Mouse (Mus musculus): ENCODE results near the gene Dock1. TPM values are rescaled to one million over a fixed set of nuclear protein-coding genes. Genes with fewer than 3 reads are reported as not detected.

Gene Dock1
- 2.1 TPM in 2 replicates for polyA plus RNA-seq (2012; rRNA removed)

DNA sequence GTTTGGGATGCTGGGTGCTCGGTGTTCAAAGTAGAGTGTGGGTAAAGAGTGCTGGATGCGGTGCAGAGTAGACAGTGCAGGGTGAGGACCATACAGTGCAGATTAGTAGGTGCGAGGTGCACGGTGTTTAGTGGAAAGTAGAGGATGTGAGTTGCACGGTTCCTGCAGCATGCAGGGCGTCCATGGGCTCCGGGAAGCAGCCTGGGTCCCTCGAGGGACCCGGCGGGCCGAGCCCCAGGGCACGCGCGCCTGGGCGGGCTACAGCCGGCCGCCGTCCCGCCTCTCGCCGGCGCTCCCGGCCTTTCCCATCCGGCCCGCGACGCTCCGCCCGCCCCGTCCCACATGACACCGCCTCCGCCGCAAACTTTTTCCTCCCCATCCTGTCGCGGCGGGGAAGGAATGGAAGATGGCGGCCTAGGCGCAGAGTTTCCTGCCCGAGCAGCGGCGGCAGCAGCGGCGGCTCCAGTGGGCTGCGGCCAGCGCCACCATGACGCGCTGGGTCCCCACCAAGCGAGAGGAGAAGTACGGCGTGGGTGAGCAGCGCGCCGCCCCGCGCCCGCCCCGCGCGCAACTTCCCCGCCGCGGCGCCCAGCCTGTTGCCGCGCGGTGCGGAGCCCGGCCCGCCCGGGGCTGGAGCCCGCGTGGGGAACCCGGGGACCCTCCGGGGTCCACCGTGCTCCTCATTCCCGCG is at the start of gene Dock1:
Gene Dock1 (plus strand): TSS at position 343 of the 691 bp plus-strand sequence.
- DNase-seq (ENCODE audit: low read depth in 1 of 2, low spot score in 2 of 2): no peak
- WGBS: 4% methylated on average over 72 of the region's 77 CpGs
- Histone ChIP-seq H3K4me1 (ENCODE audit: control insufficient read depth, insufficient read depth, insufficient read length) (no peaks in the 10 kb centered on the region), H3K27ac (ENCODE audit: insufficient read depth, low read length) (no peak within 1 kb of the TSS; the same call in 1 of the 2 replicates), H3K36me3 (ENCODE audit: control insufficient read depth, insufficient read depth, low read length) (no peaks in the 10 kb centered on the region), H3K4me3 (ENCODE audit: extremely low read depth, insufficient read depth, insufficient read length) (peak within 1 kb of the TSS; percentile 47), H3K27me3 (ENCODE audit: control insufficient read depth, insufficient read depth, low read length) (no peaks in the 10 kb centered on the region)
- TF ChIP-seq CTCF (IDR thresholded peaks at IDR 0.05; ENCODE audit: extremely low read depth, insufficient read depth, insufficient read length, insufficient replicate concordance) (no peak), POLR2A (IDR thresholded peaks at IDR 0.05; ENCODE audit: low read depth, low read length) (no peak)

DNA sequence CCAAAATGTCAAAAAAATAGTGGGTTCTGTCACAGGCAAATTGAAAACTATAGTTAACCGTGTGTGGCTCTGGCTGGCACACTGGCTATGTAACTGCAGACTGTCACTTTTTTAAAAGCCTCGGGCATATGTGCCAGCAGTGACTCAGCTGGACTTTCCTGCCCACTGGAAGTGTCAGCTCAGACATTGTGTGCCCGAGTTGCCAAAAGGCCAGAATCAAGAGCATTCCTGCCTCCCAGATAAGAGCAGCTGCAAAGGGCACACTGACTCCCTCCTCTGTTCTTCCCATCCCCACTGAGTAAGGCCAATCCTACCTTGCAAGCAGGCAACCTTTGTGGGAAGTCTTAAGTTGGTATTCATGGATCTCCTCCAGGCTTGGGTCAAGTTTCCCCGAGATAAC is 42.5 kb upstream of the Dock1 start:
- no peaks in the 10 kb centered on the region for H3K4me1 ChIP-seq (ENCODE audit: control insufficient read depth, insufficient read depth, insufficient read length)
- TF ChIP-seq CTCF (IDR thresholded peaks at IDR 0.05; ENCODE audit: extremely low read depth, insufficient read depth, insufficient read length, insufficient replicate concordance) (no peak), POLR2A (IDR thresholded peaks at IDR 0.05; ENCODE audit: low read depth, low read length) (no peak)
- no peaks in the 10 kb centered on the region for H3K27me3 ChIP-seq (ENCODE audit: control insufficient read depth, insufficient read depth, low read length)
- DNase-seq (ENCODE audit: low read depth in 1 of 2, low spot score in 2 of 2): no peak
- H3K4me3 ChIP-seq (ENCODE audit: extremely low read depth, insufficient read depth, insufficient read length): no peak overlapping the region
- WGBS: 86% methylated on average over 4 of the region's 4 CpGs
- no peak overlapping the region for H3K27ac ChIP-seq (ENCODE audit: insufficient read depth, low read length)
- no peaks in the 10 kb centered on the region for H3K36me3 ChIP-seq (ENCODE audit: control insufficient read depth, insufficient read depth, low read length)

DNA sequence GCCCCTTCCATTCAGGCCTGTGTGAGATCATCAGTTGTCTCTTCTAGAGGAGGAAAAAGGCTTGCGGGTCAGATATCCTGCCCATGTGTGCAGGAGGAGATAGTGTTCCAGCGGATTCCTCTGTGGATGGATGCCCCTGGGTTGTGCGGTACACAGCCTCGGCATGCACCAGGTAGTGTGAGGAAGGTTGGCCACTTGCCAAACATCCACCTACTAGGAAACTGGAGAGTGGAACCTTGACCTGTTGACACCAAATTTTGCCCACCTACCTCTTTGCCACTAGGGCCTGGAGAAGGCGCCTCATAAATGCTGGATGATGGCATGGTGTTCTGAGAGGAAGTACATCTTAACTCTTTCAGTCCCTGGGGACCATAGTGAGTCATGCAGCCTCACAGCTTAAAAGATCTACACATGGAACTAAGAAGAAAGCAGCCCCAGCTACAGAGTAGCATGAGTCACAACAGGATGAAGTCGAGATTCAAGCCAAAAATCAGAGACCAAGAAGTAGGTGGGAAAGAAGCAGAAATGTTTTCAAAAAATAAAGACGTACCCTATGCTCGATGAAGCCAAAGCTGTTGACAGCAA is 20.1 kb upstream of the Dock1 start:
- Histone ChIP-seq H3K4me1 (ENCODE audit: control insufficient read depth, insufficient read depth, insufficient read length) (no peaks in the 10 kb centered on the region), H3K27me3 (ENCODE audit: control insufficient read depth, insufficient read depth, low read length) (no peaks in the 10 kb centered on the region), H3K27ac (ENCODE audit: insufficient read depth, low read length) (no peak overlapping the region), H3K36me3 (ENCODE audit: control insufficient read depth, insufficient read depth, low read length) (no peaks in the 10 kb centered on the region), H3K4me3 (ENCODE audit: extremely low read depth, insufficient read depth, insufficient read length) (no peak overlapping the region)
- no peak for DNase-seq (ENCODE audit: low read depth in 1 of 2, low spot score in 2 of 2)
- 71% methylated on average over 8 of the region's 8 CpGs for WGBS
- no peak for TF ChIP-seq CTCF (IDR thresholded peaks at IDR 0.05; ENCODE audit: extremely low read depth, insufficient read depth, insufficient read length, insufficient replicate concordance)
- no peak for TF ChIP-seq POLR2A (IDR thresholded peaks at IDR 0.05; ENCODE audit: low read depth, low read length)

DNA sequence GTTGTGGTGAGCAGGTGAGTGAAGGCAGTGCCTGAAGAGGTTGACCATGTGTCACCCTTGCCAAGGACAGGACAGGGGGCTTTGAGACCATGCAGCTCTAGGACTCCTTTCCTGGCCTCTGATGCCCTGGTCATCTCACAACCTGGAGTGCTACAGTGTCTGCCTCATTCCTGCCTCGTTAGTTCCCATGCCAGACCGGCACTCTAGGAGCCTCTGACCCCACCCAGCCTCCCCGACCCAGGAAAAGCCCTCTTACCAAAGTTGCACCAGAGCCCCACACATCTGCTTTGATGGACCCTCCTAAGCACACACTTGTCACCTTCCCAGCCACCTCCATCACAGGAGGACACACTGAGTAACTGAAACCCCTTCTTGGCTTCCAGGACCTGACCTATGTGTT is 19.4 kb upstream of the Dock1 start:
- no peaks in the 10 kb centered on the region for H3K36me3 ChIP-seq (ENCODE audit: control insufficient read depth, insufficient read depth, low read length)
- no peak overlapping the region for H3K27ac ChIP-seq (ENCODE audit: insufficient read depth, low read length)
- no peak overlapping the region for H3K4me3 ChIP-seq (ENCODE audit: extremely low read depth, insufficient read depth, insufficient read length)
- no peaks in the 10 kb centered on the region for H3K4me1 ChIP-seq (ENCODE audit: control insufficient read depth, insufficient read depth, insufficient read length)
- H3K27me3 ChIP-seq (ENCODE audit: control insufficient read depth, insufficient read depth, low read length): no peaks in the 10 kb centered on the region
- no peak for TF ChIP-seq POLR2A (IDR thresholded peaks at IDR 0.05; ENCODE audit: low read depth, low read length)
- no peak for TF ChIP-seq CTCF (IDR thresholded peaks at IDR 0.05; ENCODE audit: extremely low read depth, insufficient read depth, insufficient read length, insufficient replicate concordance)
- DNase-seq (ENCODE audit: low read depth in 1 of 2, low spot score in 2 of 2): no peak
- whole genome bisulfite sequencing: 71% methylated on average over 3 of the region's 3 CpGs

DNA sequence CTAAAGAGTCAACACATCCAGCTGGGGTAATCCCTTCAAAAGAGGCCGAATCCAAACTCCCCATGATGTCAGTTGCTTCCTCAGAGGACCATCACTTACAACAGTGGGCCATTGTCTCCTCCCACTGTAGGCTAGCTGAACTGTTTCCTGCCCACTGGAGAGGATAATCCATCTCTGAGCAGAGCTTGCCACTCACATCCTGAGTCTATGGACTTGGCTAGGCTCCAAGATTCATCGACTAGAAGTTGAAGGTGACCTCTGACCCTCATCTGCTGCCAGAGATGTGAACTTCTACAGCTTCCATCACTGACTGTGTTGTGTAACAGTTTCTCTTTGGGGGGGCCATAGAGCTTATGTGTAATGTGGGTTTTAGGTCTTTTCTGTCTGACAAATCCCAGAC is 7.2 kb upstream of the Dock1 start:
- no peak for TF ChIP-seq CTCF (IDR thresholded peaks at IDR 0.05; ENCODE audit: extremely low read depth, insufficient read depth, insufficient read length, insufficient replicate concordance)
- TF ChIP-seq POLR2A (IDR thresholded peaks at IDR 0.05; ENCODE audit: low read depth, low read length): no peak
- H3K36me3 ChIP-seq (ENCODE audit: control insufficient read depth, insufficient read depth, low read length): no peaks in the 10 kb centered on the region
- DNase-seq (ENCODE audit: low read depth in 1 of 2, low spot score in 2 of 2): no peak
- H3K27me3 ChIP-seq (ENCODE audit: control insufficient read depth, insufficient read depth, low read length): no peaks in the 10 kb centered on the region
- no peaks in the 10 kb centered on the region for H3K4me1 ChIP-seq (ENCODE audit: control insufficient read depth, insufficient read depth, insufficient read length)
- no peak overlapping the region for H3K4me3 ChIP-seq (ENCODE audit: extremely low read depth, insufficient read depth, insufficient read length)
- 21% methylated on average over 2 of the region's 2 CpGs for WGBS
- no peak overlapping the region for H3K27ac ChIP-seq (ENCODE audit: insufficient read depth, low read length)

DNA sequence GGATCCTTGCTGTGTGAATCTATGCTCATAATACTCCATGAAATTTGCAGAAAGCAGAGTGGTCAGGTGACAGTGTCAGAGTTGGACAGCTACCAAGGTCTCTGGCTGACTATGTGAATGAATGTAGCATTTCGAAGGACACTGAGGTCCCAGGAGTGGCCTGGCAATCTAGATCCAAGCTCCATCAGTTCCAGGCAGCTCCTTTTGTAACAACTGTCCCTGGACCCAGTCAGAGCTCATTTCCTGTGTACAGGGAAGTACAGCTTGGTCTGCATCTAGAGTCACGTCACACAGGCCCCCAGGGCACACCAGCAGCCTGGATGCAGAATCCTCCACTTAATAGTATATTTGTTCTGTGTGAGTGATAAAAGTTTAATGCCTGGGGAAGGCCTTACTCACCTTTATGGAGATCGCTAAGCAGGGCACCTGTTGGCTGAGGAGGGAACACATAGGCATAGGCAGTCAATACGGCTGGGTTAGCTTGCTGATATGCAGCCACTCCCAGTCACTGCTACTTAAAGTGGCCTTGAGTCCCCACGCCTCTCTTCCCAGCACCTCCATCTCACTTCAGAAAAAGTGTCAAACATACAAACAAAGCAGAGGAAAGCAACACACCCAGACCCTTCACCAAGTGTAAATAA is 4.7 kb upstream of the Dock1 start:
- 86% methylated on average over 5 of the region's 5 CpGs for WGBS
- Histone ChIP-seq H3K4me3 (ENCODE audit: extremely low read depth, insufficient read depth, insufficient read length) (no peak overlapping the region), H3K27me3 (ENCODE audit: control insufficient read depth, insufficient read depth, low read length) (no peaks in the 10 kb centered on the region), H3K4me1 (ENCODE audit: control insufficient read depth, insufficient read depth, insufficient read length) (no peaks in the 10 kb centered on the region), H3K27ac (ENCODE audit: insufficient read depth, low read length) (no peak overlapping the region), H3K36me3 (ENCODE audit: control insufficient read depth, insufficient read depth, low read length) (no peaks in the 10 kb centered on the region)
- TF ChIP-seq POLR2A (IDR thresholded peaks at IDR 0.05; ENCODE audit: low read depth, low read length): no peak
- no peak for TF ChIP-seq CTCF (IDR thresholded peaks at IDR 0.05; ENCODE audit: extremely low read depth, insufficient read depth, insufficient read length, insufficient replicate concordance)
- DNase-seq (ENCODE audit: low read depth in 1 of 2, low spot score in 2 of 2): no peak

All from spleen, adult 2 months (tissue).